Mouse (Mus musculus) mature B cell (primary cell): ENCODE measurements around the gene Fzd9.
"Not testable (repeated sequence)": the region's sequence is repeated elsewhere in the genome, so short reads cannot be mapped to it uniquely, and the experiment has no call there.

Source experiments
- in situ Hi-C: fragments of 300-500 bp; cut with MboI; formaldehyde crosslinking; loops from 2 replicates; pipeline ENCODE4 v1.14.3; 2019

The Fzd9 gene

GRCm38 (mm10) chr5:135248956-135249676, 1.9 kb downstream of the Fzd9 start:
- in situ Hi-C loops: no loop called here

DNA sequence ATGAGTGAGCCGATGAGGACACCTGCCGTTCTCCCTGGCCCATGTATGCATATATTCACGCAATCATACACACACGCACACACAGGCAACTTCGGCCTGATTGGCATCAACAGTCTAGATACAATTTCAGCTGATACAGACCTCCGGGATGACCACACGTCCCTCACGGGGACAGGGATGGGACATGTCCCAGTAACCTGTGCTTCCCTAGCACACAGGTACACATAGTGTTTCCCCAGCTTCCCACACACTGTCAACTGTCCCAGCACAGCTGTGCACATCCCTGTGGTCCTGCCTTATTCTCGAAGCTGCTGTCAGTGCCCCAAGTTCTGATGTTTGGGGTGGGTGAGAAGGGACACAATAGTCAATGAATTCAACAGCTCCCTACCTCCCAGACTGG, 3.7 kb downstream of the Fzd9 start:
- in situ Hi-C loops: no loop called here

DNA sequence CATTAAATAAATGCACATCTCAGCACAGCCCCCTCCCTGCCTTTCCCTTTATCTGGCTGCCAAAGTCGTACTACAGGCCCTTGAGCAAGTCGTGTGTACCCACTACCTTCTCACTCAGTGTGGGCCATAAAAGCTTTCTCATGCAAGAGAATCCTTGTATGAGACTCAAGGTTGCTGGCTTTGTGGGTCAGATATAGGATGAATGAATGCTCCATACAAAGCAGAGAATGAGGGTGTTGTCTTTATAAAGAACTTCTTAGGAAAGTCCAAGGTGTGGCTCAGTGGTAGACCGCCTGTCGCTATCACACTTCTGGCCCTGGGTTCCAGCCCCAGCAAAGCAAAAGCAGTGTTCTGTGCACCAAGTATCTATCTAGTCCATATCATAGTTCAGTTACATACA, 4.5 kb downstream of the Fzd9 start:
- in situ Hi-C loops: no loop called here

DNA sequence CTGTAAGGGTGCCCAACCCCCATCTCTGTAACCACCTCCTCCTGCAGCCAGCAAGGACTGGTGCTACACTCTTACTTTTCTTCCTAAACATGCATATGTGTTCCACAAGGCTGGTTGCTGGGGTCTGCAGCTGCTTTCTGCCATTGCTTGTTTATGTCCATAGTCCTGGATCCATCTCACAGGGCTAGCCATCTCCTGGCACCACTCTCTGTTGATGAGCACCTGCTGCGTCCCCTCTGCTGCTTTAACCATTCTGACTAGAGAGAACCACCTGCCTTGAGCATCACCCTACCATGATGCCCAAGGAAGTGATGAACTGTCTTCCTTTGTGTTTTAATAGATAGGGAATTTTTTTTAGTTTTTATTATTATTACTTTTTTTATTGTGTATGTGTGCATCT, 7.9 kb downstream of the Fzd9 start:
- in situ Hi-C loops: no loop called here

GRCm38 (mm10) chr5:135242608-135243007, 8.4 kb downstream of the Fzd9 start:
- in situ Hi-C loops: no loop called here

DNA sequence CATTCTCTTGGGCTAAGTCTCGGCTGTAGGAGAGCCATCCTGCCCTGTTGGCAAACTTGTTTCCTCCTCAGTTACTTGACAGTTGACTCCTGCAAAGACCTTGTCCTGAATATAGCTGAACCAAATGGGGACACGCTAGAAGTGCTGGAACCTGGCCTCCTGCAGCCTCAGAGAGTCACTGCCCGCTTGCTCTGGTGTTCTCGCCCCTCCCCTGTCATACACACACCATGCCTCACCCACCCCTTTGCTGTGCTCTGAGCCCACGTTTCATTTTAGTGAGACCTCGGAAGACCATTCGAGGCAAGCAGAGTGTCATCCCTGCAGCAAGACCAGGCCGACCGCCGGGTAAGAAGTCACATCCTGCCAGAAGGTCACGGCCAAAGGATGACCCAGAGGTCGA, 8.9 kb downstream of the Fzd9 start:
- in situ Hi-C loops: no loop called here

GRCm38 (mm10) chr5:135241474-135241873, 9.6 kb downstream of the Fzd9 start:
- in situ Hi-C loops: no loop called here

GRCm38 (mm10) chr5:135238832-135239231, 12.2 kb downstream of the Fzd9 start:
- in situ Hi-C loops: no loop called here

DNA sequence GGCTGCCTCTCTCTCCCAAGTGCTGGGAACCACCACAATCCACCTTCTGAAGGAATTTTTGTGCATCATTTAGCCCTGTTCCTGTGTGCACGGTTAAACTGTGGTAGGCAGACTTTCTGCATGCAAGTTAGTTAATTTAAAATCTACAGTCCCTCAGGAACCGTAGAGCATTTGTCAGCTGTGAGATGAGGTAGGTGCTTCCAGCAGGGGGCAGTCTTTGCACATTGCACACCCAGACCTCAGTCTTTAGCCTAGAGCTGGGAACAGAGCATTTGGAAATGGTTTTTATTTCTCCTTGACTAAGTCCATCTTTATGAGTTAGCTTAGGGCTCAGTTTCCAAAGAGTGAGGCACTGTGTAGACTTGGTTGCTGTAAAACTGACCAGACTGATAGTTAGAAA, 14.5 kb downstream of the Fzd9 start:
- in situ Hi-C loops: no loop called here

DNA sequence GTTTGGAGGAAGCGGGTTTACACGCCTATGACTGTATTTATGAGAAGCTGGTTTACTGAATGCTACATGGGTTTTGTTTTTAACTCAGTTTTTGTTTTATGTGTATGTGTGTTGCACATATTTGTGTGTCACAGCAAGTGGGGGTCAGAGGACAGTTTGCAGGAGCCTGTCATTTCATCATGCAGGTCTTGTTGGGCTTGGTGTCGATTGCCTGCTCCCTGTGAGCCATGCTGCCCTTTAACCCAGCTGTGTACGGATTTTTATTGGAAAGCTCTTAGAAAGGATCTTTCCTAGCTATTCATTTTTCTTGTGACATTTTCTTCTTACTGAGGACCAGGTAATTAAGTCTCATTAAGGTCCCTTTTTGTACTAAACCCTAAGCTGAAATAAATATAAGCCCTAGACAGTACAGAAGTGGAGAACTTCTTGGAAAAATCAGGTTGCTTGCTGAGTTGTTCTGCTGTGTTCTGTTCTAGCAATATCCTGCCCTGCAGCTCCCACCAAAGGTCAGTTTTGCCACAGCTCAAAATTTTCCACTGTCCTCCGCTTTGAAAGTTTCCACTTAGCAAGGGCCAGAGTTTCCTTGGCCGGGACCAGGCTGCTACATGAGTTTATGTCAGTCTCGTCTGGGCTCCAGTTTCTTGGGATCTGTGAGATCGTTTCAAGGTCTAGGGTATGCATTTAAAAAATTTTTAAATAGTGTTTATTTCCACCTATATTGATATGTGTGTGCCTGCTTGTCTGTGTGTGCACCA, 17.7 kb downstream of the Fzd9 start:
- in situ Hi-C loops: no loop called here

- in situ Hi-C loops: no loop called here
Observed at GRCm38 (mm10) chr5:135230186-135230585, 20.8 kb downstream of the Fzd9 start.

- in situ Hi-C loops: not testable (repeated sequence)
Observed at GRCm38 (mm10) chr5:135225879-135226278, 25.2 kb downstream of the Fzd9 start.

DNA sequence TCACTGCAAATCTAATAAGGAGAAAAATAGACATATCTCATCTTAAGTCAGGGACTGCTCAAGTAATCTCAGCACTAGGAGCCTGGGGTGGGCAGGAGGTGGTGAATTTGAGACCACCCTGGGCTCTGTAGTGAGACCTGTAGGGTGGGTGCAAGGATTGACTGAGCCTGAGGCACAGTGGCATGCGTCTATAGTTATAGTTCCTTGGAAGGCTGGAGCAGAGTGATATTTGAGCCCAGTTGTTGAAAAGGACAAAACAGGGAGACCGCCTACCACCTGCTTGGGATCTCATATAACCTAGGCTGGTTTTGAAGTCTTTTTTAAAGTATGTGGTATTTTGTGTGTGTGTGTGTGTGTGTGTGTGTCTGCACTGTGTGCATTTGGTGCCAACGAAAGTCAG, 26.9 kb downstream of the Fzd9 start:
- in situ Hi-C loops: no loop called here

- in situ Hi-C loops: no loop called here
Observed at GRCm38 (mm10) chr5:135222066-135222465, 29.0 kb downstream of the Fzd9 start.

DNA sequence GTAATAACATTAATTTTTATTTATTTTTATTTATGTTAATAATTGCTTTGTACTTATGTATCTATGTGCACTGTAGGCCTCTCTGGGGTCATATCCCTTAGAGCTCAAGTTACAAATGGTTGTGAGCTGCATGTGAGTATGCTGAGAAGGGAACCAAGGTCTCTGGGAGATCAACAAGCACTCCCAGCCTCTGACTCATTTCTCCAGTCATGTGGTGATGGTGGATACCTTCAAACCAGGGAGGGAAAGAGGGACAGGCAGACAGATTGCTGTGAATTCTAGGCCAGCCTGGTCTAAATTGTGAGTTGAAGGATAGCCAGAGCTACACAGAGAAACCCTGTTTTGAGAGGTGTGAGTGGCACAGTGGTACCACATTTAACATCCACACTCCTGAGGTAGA, 30.1 kb downstream of the Fzd9 start:
- in situ Hi-C loops: no loop called here

DNA sequence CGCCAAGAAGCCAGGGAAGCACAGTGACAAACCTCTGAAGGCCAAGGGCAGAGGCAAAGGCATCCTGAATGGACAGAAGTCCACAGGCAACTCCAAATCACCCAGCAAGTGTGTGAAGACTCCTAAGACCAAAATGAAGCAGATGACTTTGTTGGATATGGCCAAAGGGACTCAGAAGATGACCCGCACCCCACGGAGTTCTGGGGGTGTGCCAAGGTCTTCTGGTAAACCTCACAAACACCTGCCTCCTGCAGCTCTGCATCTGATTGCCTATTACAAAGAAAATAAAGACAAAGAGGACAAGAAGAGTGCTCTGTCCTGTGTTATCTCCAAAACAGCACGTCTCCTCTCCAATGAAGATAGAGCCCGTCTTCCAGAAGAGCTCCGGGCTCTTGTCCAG, 34.2 kb downstream of the Fzd9 start:
- in situ Hi-C loops: no loop called here

- in situ Hi-C loops: no loop called here
Observed at GRCm38 (mm10) chr5:135208197-135208596, 42.8 kb downstream of the Fzd9 start.

GRCm38 (mm10) chr5:135202763-135203162, 48.3 kb downstream of the Fzd9 start:
- in situ Hi-C loops: no loop called here
